Mouse (Mus musculus): Measurements from ENCODE around the gene Zwilch. TPM values are rescaled to one million over a fixed set of nuclear protein-coding genes. Genes with fewer than 3 reads are reported as not detected.
"Not testable (repeated sequence)": the region's sequence is repeated elsewhere in the genome, so short reads cannot be mapped to it uniquely, and the experiment has no call there.

Gene Zwilch
- polyA plus RNA-seq, 1 experiment = 4.4 TPM

DNA sequence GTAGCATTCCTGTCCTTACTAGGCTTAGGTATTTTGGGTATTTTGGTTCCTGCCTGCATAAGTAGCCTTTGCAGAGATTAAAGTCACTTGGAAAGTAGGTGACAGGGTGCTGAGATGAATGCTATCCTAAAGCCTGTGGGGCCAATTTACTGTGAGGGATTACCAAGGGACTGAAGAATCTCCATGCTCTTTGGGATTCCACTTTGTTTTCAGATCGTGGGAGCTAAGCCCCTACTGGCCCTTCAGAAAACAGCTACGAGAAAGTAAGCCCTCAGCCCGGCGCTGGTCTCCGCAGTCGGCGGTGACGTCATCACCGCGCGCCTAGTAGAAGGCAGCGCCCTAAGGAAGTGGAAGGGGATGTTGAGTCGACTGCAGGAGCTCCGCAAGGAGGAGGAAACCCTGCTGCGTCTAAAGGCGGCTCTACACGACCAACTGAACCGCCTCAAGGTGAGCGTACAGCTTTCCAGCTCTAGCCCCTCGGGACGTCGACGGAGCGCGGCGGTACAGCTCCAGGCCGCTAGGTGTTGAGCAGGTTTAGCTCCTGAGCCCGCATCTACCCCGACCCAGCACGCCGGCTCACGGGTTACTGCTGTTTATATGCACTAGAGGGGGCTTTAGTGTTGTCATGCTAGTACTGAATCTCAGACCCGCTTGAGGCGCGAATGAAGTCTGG lies 6.2 kb upstream of the Zwilch start, which contains the start of gene Snapc5:
Snapc5 (plus strand) TSS at position 301 of the 673 bp plus-strand sequence.
- H3K27me3 ChIP-seq (replicated peaks) = no peaks in the 10 kb centered on the region
- TF ChIP-seq GATA1 (IDR thresholded peaks at IDR 0.05; ENCODE audit: borderline replicate concordance, low read length) (no peak), FLI1 (IDR thresholded peaks at IDR 0.05; ENCODE audit: low read length) (no peak)
- peaks cover 34% of the 10 kb centered on the region for H3K4me1 ChIP-seq
- peaks cover 78% of the 10 kb centered on the region for H3K36me3 ChIP-seq (replicated peaks; ENCODE audit: low read length)
- no peaks in the 10 kb centered on the region for H3K9me3 ChIP-seq
- H3K4me3 ChIP-seq (replicated peaks) = peak within 1 kb of the TSS; percentile 99

DNA sequence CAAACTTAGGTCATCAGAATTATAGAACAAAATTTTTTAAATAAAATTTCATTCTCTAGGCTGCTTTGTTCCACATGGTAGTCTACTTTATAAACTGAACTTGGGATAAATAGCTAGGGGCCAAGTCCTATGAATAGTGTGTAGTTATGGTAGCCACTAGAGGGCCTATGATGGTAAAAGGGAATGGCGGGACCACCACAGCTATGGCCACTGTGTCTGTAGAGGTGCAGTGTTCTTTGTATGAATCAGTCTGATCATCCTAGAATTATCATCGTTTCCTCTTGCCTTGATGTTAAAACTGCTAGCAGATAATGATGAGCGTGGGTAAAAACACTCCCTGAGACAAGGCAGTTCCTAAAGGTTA lies 5.7 kb upstream of the Zwilch start:
- Histone ChIP-seq H3K4me3 (replicated peaks) (peak overlapping the region; percentile 99), H3K4me1 (peaks cover 34% of the 10 kb centered on the region), H3K9me3 (no peaks in the 10 kb centered on the region), H3K27me3 (replicated peaks) (no peaks in the 10 kb centered on the region), H3K36me3 (replicated peaks; ENCODE audit: low read length) (peaks cover 75% of the 10 kb centered on the region)
- TF ChIP-seq GATA1 (IDR thresholded peaks at IDR 0.05; ENCODE audit: borderline replicate concordance, low read length) = no peak
- TF ChIP-seq FLI1 (IDR thresholded peaks at IDR 0.05; ENCODE audit: low read length) = no peak

DNA sequence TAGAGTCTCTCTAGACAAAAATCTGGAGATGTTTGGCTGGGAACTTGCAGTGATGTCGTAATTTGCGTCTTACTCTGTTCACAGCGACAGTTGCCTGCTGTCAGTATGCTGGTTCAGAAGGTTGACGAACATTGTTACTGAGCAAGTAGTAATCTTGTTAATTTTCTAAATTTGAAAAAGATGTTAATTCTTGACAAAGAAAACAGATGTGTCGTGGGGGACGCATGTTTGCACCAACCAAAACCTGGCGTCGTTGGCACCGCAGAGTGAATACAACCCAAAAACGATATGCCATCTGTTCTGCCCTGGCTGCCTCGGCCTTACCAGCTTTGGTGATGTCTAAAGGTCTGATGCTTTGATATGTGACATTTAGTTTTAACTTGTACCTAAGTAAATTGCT lies 2.5 kb upstream of the Zwilch start:
- TF ChIP-seq GATA1 (IDR thresholded peaks at IDR 0.05; ENCODE audit: borderline replicate concordance, low read length) (no peak), FLI1 (IDR thresholded peaks at IDR 0.05; ENCODE audit: low read length) (no peak)
- peaks cover 47% of the 10 kb centered on the region for H3K36me3 ChIP-seq (replicated peaks; ENCODE audit: low read length)
- H3K4me1 ChIP-seq = peaks cover 55% of the 10 kb centered on the region
- H3K4me3 ChIP-seq (replicated peaks) = no peak overlapping the region
- no peaks in the 10 kb centered on the region for H3K9me3 ChIP-seq
- no peaks in the 10 kb centered on the region for H3K27me3 ChIP-seq (replicated peaks)

DNA sequence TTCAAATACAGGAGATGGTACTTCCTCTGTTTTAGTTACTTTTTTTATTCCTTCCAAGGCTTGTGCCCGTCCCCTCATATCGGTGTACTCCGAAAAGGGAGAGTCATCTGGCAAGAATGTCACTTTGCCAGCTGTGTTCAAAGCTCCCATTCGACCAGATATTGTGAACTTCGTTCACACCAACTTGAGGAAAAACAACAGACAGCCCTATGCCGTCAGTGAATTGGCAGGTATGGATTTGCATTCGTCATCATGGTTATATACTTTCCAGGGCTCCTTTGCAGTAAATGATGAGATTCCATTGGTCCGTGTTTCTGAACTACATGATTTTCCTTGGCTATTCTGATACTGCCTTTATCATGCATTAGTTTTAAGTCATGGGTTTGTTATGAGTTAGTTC lies 1.9 kb upstream of the Zwilch start:
- Histone ChIP-seq H3K4me1 (peaks cover 51% of the 10 kb centered on the region), H3K27me3 (replicated peaks) (no peaks in the 10 kb centered on the region), H3K9me3 (no peaks in the 10 kb centered on the region), H3K4me3 (replicated peaks) (peak overlapping the region; percentile 97), H3K36me3 (replicated peaks; ENCODE audit: low read length) (peaks cover 43% of the 10 kb centered on the region)
- TF ChIP-seq GATA1 (IDR thresholded peaks at IDR 0.05; ENCODE audit: borderline replicate concordance, low read length) (no peak), FLI1 (IDR thresholded peaks at IDR 0.05; ENCODE audit: low read length) (no peak)

DNA sequence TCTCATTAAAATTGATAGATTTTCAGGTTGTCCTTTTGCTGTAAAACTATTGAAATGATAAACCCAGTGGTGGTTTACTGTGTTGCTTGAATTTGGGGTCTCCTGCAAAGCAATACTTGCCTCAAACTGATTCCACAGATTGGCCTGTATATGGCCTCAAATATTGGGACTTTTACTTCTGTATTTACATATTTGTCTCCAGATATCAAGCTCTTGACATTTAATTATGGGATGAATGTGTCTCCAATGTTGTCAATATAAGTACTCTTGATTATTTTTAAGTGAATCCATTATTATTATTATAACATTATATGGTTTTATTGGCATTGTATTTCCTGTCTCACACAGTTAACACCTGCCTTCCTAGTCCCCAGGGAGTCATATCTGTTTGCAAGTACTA lies 1.4 kb upstream of the Zwilch start:
- no peaks in the 10 kb centered on the region for H3K27me3 ChIP-seq (replicated peaks)
- peak overlapping the region; percentile 97 for H3K4me3 ChIP-seq (replicated peaks)
- no peaks in the 10 kb centered on the region for H3K9me3 ChIP-seq
- H3K36me3 ChIP-seq (replicated peaks; ENCODE audit: low read length) = peaks cover 43% of the 10 kb centered on the region
- no peak for TF ChIP-seq FLI1 (IDR thresholded peaks at IDR 0.05; ENCODE audit: low read length)
- H3K4me1 ChIP-seq = peaks cover 48% of the 10 kb centered on the region

DNA sequence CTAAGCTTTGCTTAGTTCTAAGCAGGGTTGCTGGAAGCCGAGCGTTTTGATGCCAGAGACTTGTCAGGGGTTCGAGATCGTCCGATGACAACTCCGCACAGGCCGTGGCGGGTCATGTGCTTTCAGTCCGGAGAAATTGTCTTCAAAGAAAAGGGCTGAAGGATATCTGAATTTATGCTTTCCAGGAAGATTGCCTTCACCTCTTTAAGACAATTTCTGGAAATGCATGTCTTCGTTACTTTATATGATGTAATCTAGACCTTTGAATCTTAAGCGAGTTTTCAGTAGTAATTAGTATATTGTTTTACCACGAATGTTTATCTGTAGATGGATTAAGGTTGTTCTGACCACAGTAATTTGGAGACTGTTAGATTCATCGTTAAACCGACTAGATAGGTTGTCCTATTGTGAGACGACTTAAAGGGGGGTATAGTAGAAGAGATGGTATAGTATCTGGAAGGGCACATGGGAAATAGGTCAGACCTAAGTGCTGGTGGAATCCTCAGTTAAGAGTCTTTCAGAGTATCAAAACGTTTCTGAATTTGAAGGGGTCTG lies 839 bp upstream of the Zwilch start:
- Histone ChIP-seq H3K36me3 (replicated peaks; ENCODE audit: low read length) (peaks cover 42% of the 10 kb centered on the region), H3K27me3 (replicated peaks) (no peaks in the 10 kb centered on the region), H3K4me1 (peaks cover 51% of the 10 kb centered on the region), H3K9me3 (no peaks in the 10 kb centered on the region), H3K4me3 (replicated peaks) (peak overlapping the region; percentile 97)
- TF ChIP-seq FLI1 (IDR thresholded peaks at IDR 0.05; ENCODE audit: low read length) (no peak), GATA1 (IDR thresholded peaks at IDR 0.05; ENCODE audit: borderline replicate concordance, low read length) (no peak)

DNA sequence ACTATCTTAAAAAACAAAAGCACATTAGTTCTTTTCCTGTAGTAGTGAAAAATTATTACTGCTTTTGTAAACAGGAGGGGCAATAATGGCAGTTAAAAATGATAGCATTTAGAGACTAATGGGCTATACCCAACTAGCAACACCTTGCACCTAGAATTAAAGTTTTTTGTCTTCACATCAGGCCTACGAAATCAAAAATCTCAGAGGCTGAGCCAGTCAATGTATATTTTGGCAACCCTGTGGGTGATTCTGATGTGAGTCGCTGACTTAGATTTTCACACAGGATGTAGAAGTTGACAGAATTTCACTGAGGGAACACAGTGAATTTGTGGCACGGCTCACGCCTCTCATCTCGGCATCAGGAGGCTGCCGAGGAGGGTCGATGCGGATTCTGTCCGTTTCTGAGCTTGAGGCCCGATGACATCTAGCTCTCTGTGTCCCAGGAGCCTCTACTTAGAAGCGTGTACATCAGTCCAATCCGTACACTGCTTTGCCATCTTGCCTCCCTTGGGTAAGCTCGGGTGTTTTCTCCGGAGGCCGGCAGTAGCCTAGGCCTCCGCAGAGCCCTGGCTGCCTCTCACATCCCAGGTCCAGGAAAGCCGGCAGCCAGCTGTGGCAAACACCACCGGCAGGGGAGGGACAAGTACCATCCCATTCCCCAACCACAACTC lies 624 bp downstream of the Zwilch start:
- no peak for TF ChIP-seq GATA1 (IDR thresholded peaks at IDR 0.05; ENCODE audit: borderline replicate concordance, low read length)
- TF ChIP-seq FLI1 (IDR thresholded peaks at IDR 0.05; ENCODE audit: low read length) = no peak
- peaks cover 52% of the 10 kb centered on the region for H3K4me1 ChIP-seq
- H3K36me3 ChIP-seq (replicated peaks; ENCODE audit: low read length) = peaks cover 33% of the 10 kb centered on the region
- no peaks in the 10 kb centered on the region for H3K9me3 ChIP-seq
- peak overlapping the region; percentile 97 for H3K4me3 ChIP-seq (replicated peaks)
- H3K27me3 ChIP-seq (replicated peaks) = no peaks in the 10 kb centered on the region

DNA sequence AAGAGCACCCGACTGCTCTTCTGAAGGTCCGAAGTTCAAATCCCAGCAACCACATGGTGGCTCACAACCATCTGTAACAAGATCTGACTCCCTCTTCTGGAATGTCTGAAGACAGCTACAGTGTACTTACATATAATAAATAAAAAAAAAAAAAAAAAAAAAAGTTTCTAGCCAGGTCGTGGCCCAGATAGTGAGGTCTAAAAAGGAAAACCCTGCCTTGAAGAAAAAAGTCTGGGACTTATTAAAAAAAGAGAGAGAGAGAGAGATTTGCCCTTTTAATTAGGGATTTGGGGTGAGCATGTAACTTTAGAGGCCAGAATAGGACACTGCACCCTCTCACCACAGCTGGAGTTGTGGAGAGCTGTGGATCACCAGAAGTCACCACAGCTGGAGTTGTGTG lies 2.9 kb downstream of the Zwilch start:
- H3K36me3 ChIP-seq (replicated peaks; ENCODE audit: low read length) = peaks cover 29% of the 10 kb centered on the region
- not testable (repeated sequence) for H3K27me3 ChIP-seq (replicated peaks); H3K9me3 ChIP-seq; H3K4me3 ChIP-seq (replicated peaks)
- peaks cover 37% of the 10 kb centered on the region for H3K4me1 ChIP-seq

DNA sequence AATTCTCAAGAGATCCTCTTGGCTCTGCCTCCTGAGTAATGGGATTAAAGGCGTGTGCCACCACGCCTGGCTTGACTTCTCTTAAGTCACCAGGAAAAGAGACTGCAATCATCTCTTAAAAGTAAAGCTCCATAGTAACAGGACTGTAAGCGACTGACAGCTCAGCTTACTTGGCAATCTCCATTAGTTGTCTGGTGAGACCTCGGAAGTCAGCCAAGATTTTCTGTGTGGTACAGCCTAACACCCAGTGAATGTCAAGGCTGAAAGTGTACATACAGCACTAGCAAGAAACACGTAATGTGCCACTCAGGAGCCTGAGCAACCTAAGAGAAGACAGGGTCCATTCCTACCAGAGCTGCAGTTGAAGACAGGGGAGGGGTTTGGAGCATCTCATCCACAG lies 12.4 kb downstream of the Zwilch start:
- Histone ChIP-seq H3K27me3 (replicated peaks) (no peaks in the 10 kb centered on the region), H3K9me3 (no peaks in the 10 kb centered on the region), H3K36me3 (replicated peaks; ENCODE audit: low read length) (peaks cover 85% of the 10 kb centered on the region), H3K4me3 (replicated peaks) (no peak overlapping the region), H3K4me1 (peaks cover 4% of the 10 kb centered on the region; the same call in 1 of the 2 replicates)
- TF ChIP-seq FLI1 (IDR thresholded peaks at IDR 0.05; ENCODE audit: low read length) (no peak), GATA1 (IDR thresholded peaks at IDR 0.05; ENCODE audit: borderline replicate concordance, low read length) (no peak)

DNA sequence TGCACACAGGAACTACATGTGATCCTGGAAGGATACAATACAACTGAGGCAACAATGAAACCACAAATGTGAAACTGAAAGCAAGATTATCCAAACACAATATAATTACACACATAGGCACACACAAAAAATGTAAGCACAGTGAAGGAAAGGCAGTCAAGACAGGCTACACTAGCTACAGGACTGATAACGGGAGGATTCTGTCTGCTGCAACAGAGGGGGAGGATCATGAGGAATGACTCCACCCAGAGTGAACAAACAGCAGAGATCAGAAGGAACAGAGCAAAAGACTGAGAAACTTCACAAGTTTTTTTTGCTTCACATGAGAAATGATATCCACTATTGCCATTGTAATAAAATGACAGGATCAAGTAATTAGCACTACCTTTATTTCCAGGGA lies 16.3 kb downstream of the Zwilch start:
- Histone ChIP-seq H3K27me3 (replicated peaks) (no peaks in the 10 kb centered on the region), H3K9me3 (no peaks in the 10 kb centered on the region), H3K4me1 (peaks cover 4% of the 10 kb centered on the region; the same call in 1 of the 2 replicates), H3K36me3 (replicated peaks; ENCODE audit: low read length) (peaks cover 82% of the 10 kb centered on the region), H3K4me3 (replicated peaks) (peak overlapping the region; percentile 50)
- TF ChIP-seq GATA1 (IDR thresholded peaks at IDR 0.05; ENCODE audit: borderline replicate concordance, low read length) = no peak
- TF ChIP-seq FLI1 (IDR thresholded peaks at IDR 0.05; ENCODE audit: low read length) = no peak
